Mouse (Mus musculus) WW6 (cell line): ENCODE results near the gene Atf7.
A peak's percentile ranks its signal among the peaks of the same experiment; 100 is the strongest.

Experiments used
- DNase-seq: peaks from one replicate; pipeline ENCODE4 v3.0.0-alpha.2; 2013; ENCODE audit warnings: low read depth, low spot score

Gene Atf7

GRCm38 (mm10) chr15:102552599-102552998, 72.7 kb downstream of the Atf7 start:
- DNase-seq, result no peak

- DNase-seq, result no peak
Measured at GRCm38 (mm10) chr15:102547478-102547877, 77.8 kb downstream of the Atf7 start.

DNA sequence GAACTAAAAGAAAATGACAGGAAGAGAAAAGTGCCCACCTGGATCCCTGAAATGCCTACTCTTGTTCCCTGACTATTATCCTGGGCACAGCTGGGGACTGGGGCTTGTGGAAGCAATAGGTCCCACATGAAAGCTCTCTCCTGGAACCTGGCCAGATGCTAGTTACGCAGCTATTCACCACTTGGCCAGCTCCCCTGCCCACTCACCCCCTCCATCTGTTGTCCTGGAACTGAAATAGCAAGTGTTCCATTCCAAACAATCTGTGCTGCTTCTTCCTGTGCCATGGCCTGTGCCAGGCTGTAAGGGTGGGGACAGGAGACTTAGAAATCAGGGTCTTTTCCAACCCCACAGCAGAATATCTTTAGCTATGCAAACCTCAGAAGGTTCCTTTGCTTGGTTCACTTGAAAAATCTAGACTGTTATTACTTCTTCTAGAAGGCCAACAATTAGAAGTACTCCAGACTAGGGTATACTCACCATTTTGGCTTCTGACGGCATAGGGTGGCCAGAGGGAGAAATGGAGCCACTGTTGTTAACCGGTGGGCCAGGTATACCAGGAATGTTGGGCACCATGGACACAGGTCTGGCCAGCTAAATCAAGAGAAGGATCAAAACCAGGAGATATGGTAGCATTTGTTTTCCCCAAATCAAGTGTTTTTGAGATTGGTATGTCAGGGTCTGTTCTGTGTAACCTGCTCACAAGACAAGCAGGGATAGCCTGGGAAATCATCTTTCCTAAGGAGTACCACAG, 78.4 kb downstream of the Atf7 start:
- DNase-seq, result no peak

GRCm38 (mm10) chr15:102546246-102546645, 79.0 kb downstream of the Atf7 start:
- no peak for DNase-seq

DNA sequence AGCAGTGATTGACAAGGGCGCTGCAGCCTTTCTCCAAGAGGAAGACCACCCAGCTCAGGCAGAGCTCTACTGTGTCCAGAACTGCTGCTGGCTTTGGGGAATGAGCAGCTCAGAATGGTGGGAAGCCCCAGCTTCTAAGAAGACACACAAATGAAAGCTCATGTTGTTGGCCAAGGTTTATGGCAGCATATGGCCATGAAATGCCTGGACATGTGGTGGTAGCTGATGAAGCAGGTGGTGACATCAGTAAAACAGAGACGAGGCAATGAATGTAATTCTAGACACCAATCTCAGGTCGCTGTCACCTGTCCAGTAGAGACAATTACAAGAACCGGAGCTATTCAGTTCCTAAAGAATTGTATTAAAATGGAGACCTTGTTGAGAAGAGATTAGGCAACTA, 80.5 kb downstream of the Atf7 start:
- DNase-seq, result no peak

DNA sequence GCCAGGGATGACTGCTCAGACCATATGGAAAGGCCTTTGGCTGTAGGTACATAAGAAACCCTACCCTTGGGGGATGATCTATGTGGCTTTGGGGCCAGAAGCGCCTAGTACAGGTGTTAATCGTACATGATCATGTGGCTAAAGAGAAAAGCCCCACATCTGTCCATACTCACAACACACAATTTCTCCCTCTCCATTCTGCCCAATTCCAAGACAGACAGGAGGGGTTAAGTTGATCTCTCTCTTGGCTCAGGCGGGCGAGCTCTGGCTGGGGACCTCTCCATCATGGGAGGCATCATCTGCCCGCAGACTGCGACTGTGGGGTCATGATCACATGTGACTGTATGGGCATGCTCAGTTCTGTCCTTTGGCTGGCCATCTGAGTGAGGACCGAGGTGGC, 91.3 kb downstream of the Atf7 start:
- no peak for DNase-seq

DNA sequence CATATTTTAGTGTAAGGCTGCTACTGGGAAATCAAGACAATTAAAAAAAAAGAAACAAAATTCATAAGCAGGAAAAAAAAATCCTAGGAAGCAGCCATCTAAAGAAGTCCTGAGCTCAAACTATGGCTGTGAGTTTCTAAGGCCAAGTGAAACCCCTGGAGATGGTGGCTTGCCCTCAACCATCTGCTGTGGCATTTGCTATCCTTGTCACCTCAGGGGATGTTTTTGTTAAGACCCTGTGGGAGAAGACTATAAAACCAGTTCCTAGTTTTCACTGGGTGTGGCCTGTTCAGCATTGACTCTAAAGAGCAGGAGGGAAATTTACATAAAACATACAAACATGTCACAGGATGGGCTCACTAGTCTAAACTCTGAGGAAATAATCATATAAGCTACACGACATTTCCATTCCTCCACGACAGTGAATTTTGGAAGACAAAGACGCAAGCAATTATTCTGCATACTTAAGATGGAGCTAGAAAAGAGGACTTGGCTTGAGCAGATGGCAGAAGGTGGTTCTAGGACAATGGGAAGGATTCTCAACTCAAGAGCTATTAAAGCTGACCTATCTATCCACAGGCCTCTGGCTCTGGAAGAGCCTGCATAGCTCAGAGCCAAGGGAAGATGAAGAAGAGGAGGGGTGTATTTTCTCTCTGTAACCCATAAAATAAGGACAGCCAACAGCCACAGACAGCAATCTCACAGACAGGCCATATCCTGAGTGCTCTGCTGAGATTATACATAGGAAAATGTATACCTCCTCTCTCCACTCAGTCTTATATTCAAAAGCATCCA, 93.0 kb downstream of the Atf7 start:
- DNase-seq, result no peak

DNA sequence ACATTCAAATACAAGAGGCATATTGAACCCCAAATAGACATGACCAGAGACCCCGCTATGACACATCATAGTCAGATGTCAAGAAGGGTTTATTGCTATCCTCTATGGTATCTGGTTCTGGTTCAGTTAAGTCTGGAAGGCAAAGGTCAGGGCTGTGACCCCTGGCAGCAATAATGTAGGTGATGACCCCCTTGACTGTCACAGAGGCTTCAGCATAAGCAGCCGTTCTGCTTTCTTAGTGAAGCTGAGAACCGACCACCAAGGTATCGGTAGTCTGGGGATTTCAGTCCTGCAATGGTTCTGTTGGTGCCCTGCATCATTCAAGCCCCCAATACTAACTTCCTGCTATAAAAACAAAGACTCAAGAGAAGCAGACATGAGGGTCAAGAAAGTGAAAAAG, 93.7 kb downstream of the Atf7 start:
- no peak for DNase-seq

DNA sequence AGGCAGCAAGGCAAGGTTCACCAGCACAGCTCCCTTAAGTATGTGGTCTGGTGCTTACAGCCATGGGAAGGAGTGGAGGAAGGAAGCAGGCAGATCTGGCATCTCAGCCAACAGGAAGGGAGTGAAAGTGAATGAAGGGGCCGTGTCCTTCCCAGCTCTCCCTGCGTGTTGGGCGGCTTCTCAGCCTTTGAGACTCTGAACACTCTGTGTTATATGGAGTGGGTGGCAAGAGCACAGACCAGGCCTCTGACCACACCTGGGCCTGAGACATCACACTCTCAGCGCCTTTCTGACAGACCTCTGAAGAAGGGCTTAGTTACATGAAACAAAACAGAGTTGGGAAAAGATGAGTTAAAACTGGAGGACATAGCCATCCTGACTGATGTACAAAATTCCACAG, 94.7 kb downstream of the Atf7 start:
- DNase-seq, result no peak

DNA sequence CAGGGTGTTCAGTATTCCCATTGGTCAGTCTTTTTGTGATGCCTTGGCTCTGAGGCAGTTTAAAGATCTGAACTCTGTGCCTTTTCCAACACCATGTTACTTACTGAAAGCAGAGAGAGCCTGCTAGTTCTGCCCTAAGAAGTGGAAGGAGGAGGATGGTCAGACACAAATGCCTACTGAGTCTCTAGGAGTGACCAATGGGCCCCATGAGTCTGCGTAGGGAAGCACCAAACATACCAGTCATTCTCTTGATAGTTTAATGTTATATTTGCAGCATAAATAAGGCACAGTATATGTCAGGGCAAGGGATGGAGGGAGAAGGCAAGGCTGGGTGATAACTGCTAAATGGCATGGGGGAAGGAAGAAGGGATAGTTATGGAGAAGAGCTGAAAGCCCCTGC, 96.9 kb downstream of the Atf7 start:
- no peak for DNase-seq

- no peak for DNase-seq
Measured at GRCm38 (mm10) chr15:102527936-102528335, 97.3 kb downstream of the Atf7 start.

GRCm38 (mm10) chr15:102526111-102527002, 98.9 kb downstream of the Atf7 start:
- no peak for DNase-seq

- no peak for DNase-seq
Measured at GRCm38 (mm10) chr15:102524892-102525485, 100.3 kb downstream of the Atf7 start, which contains the start of gene Npff. TSS of gene Npff (minus strand) at chr15:102524942.

- no peak for DNase-seq
Measured at GRCm38 (mm10) chr15:102521480-102521879, 103.8 kb downstream of the Atf7 start.

- no peak for DNase-seq
Measured at GRCm38 (mm10) chr15:102520416-102520815, 104.8 kb downstream of the Atf7 start.

GRCm38 (mm10) chr15:102519211-102520141, 105.8 kb downstream of the Atf7 start:
- no peak for DNase-seq

DNA sequence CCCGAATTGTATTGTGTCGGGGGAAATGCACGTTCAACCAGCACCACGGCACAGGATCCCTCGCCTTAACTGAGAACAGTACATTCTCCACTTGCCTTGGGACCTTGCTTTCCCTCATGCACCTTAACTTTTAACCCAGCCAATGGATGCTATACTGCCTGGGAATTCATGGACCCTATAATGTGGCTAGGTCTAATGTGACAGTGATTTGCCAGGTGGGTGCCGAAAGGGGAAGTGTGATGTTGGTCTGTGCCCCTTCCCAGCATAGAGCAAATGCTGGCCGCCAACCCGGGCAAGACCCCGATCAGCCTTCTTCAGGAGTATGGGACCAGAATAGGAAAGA, 106.4 kb downstream of the Atf7 start:
- no peak for DNase-seq

GRCm38 (mm10) chr15:102517976-102518858, 107.0 kb downstream of the Atf7 start, which contains the start of gene Tarbp2:
TSS of gene Tarbp2 (plus strand) at chr15:102518192.
- DNase-seq, result peak; percentile 99

- no peak for DNase-seq
Measured at GRCm38 (mm10) chr15:102517631-102517975, 107.7 kb downstream of the Atf7 start.
